Mouse (Mus musculus) adrenal gland, postnatal 4 days (tissue): ENCODE measurements at regions not wholly inside any gene's neighbourhood (a gene's known extent, or its start where the extent isn't known, plus 50 kb on each side); places are given as distances from the start of the nearest gene placed in this dataset.

Source experiments
- DNase-seq, 2 experiments: peaks; one replicate each; pipeline ENCODE4 v3.0.0; 2021 to 2022; ENCODE audit warnings: low spot score in 2 of 2, mixed read lengths in 2 of 2

- DNase-seq, result no peak
These were observed 63.4 kb downstream of the Irx2 start for GRCm38 (mm10) chr13:72691783-72692729.

GRCm38 (mm10) chr13:72707469-72707868 lies 78.8 kb downstream of the Irx2 start:
- no peak for DNase-seq

GRCm38 (mm10) chr13:72708728-72709127 lies 80.1 kb downstream of the Irx2 start:
- no peak for DNase-seq

GRCm38 (mm10) chr13:72710051-72710450 lies 81.4 kb downstream of the Irx2 start:
- no peak for DNase-seq

- DNase-seq, result no peak
These were observed 82.5 kb downstream of the Irx2 start for GRCm38 (mm10) chr13:72711136-72711535.

GRCm38 (mm10) chr13:72711842-72712330 lies 83.3 kb downstream of the Irx2 start:
- no peak for DNase-seq

- no peak for DNase-seq
These were observed 86.2 kb downstream of the Irx2 start for GRCm38 (mm10) chr13:72714793-72715192.

GRCm38 (mm10) chr13:72715959-72716680 lies 87.5 kb downstream of the Irx2 start:
- no peak for DNase-seq

- DNase-seq, result no peak
These were observed 98.5 kb downstream of the Irx2 start for GRCm38 (mm10) chr13:72727126-72727525.

- no peak for DNase-seq
These were observed 107.3 kb downstream of the Irx2 start for GRCm38 (mm10) chr13:72735916-72736315.

GRCm38 (mm10) chr13:72736992-72737391 lies 108.4 kb downstream of the Irx2 start:
- no peak for DNase-seq

GRCm38 (mm10) chr13:72747187-72747586 lies 118.6 kb downstream of the Irx2 start:
- DNase-seq, result no peak

- no peak for DNase-seq
These were observed 126.4 kb downstream of the Irx2 start for GRCm38 (mm10) chr13:72755036-72755435.

GRCm38 (mm10) chr13:72762481-72762880 lies 133.9 kb downstream of the Irx2 start:
- DNase-seq, result no peak

GRCm38 (mm10) chr13:72763337-72763736 lies 134.7 kb downstream of the Irx2 start:
- DNase-seq, result no peak

- no peak for DNase-seq
These were observed 138.7 kb downstream of the Irx2 start for GRCm38 (mm10) chr13:72767306-72767705.

GRCm38 (mm10) chr13:72769007-72769595 lies 140.5 kb downstream of the Irx2 start:
- DNase-seq, result no peak

- DNase-seq, result no peak
These were observed 154.6 kb downstream of the Irx2 start for GRCm38 (mm10) chr13:72783026-72783726.

- DNase-seq, result no peak
These were observed 155.1 kb downstream of the Irx2 start for GRCm38 (mm10) chr13:72783727-72784070.

- DNase-seq, result no peak
These were observed 164.1 kb downstream of the Irx2 start for GRCm38 (mm10) chr13:72792695-72793094.

- DNase-seq, result no peak
These were observed 171.4 kb downstream of the Irx2 start for GRCm38 (mm10) chr13:72800021-72800420.
